Mouse (Mus musculus) lung, embryonic 14.5 days (tissue): Measurements from ENCODE around the gene Mindy4. TPM values are rescaled to one million over a fixed set of nuclear protein-coding genes. Genes with fewer than 3 reads are reported as not detected.

ENCODE experiments used
- ATAC-seq: fragments of 200-750 bp; cut with Nextera tagmentation; 2 replicates; pipeline ENCODE4 v1.8.0; 2017; ENCODE audit warnings: mild to moderate bottlenecking, moderate TSS enrichment, moderate library complexity; ENCODE audit not compliant: insufficient read depth
- DNase-seq: peaks from one replicate; pipeline ENCODE4 v3.0.0-alpha.2; 2015
- H3K27ac ChIP-seq: fragments of 300-500 bp; sonication (generic); 2 replicates; pipeline ENCODE4 v1.5.1; 2014; ENCODE audit warnings: low read depth, mild to moderate bottlenecking, moderate library complexity
- H3K27me3 ChIP-seq: fragments of 300-500 bp; sonication (generic); 2 replicates; pipeline ENCODE4 v1.6.1; 2014; ENCODE audit warnings: low read length, control low read depth; ENCODE audit not compliant: insufficient read depth
- H3K36me3 ChIP-seq: fragments of 300-500 bp; sonication (generic); 2 replicates; pipeline ENCODE4 v1.6.1; 2014; ENCODE audit warnings: control low read depth; ENCODE audit not compliant: insufficient read depth
- H3K4me1 ChIP-seq: fragments of 300-500 bp; sonication (generic); 2 replicates; pipeline ENCODE4 v1.6.1; 2014; ENCODE audit warnings: antibody characterized with exemption, control low read depth; ENCODE audit not compliant: insufficient read depth
- H3K4me2 ChIP-seq: fragments of 300-500 bp; sonication (generic); 2 replicates; pipeline ENCODE4 v1.6.1; 2014; ENCODE audit warnings: mild to moderate bottlenecking
- H3K4me3 ChIP-seq: fragments of 300-500 bp; sonication (generic); 2 replicates; pipeline ENCODE4 v1.5.1; 2014; ENCODE audit warnings: low read depth, low read length
- H3K9ac ChIP-seq: fragments of 300-500 bp; sonication (generic); 2 replicates; pipeline ENCODE4 v1.6.1; 2014
- H3K9me3 ChIP-seq: fragments of 300-500 bp; sonication (generic); 2 replicates; pipeline ENCODE4 v1.6.1; 2016; ENCODE audit warnings: low read depth, low read length, control low read depth
- CTCF ChIP-seq: IDR thresholded peaks from 2 replicates; pipeline ENCODE4 v1.5.1; 2016; ENCODE audit warnings: antibody characterized with exemption, low read depth
- WGBS: fragments of 180-500 bp; shearing (Covaris S2); extraction: QIAGEN DNeasy Blood & Tissue Kit; methylation state at CpG from one replicate; pipeline ENCODE4 v1.1.7; 2014; 5-methylcytosine and 5-hydroxymethylcytosine counted together
- polyA plus RNA-seq: library from polyadenylated mRNA; unstranded; fragments of >200 nt; fragmentation: Nextera tagmentation; extraction: Ambion mirVana; gene quantifications from 2 replicates; pipeline ENCODE4 v1.2.1, GENCODE M21; 2014

The Mindy4 gene
- polyA plus RNA-seq, 1 experiment from 2014 or later, result 18.8 TPM

DNA sequence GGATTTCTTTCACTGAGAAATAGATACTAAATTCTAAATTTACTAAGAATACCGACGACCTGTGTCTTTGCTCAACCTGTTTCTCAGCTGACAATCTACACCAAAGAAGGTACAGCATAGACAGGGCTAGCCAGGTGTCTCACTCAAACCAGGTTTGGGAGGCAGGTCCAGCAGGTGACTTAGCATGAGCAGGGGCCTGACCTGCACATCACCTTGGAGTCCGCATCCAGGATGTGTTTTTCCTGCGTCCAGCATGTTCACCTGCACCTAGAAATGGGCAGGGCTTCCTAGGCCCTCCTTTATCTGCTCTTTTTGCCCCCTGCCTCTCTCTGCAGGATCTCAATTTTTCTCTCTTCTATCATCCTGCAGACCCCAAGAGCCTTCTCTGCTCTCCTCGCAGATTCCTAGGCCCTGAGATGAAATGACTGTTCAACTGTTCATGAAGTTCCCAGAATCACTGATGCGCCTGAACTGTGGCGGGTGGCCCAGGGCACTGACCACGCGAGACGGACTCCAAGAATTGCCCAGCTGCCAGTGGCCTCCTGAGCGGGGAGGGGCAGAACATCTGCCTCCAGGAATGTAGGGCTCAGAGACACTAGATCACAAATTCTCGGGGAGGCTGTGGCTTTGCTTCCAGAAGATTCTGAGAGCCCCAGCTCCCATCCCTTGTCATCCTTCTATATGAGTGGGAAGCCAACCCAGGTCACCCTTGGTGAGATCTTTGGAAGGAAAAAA is 150.7 kb downstream of the Mindy4 start:
- H3K4me1 ChIP-seq, result peaks cover 22% of the 10 kb centered on the region; the same call in 1 of the 2 replicates
- no peak overlapping the region for H3K4me2 ChIP-seq
- ATAC-seq, result no peak
- H3K27me3 ChIP-seq, result no peaks in the 10 kb centered on the region
- no peaks in the 10 kb centered on the region for H3K9me3 ChIP-seq
- no peak overlapping the region for H3K27ac ChIP-seq
- TF ChIP-seq CTCF, result no peak
- no peaks in the 10 kb centered on the region for H3K36me3 ChIP-seq
- H3K4me3 ChIP-seq, result no peak overlapping the region
- 82% methylated on average over 12 of the region's 12 CpGs for WGBS
- no peak overlapping the region for H3K9ac ChIP-seq
- DNase-seq, result no peak

DNA sequence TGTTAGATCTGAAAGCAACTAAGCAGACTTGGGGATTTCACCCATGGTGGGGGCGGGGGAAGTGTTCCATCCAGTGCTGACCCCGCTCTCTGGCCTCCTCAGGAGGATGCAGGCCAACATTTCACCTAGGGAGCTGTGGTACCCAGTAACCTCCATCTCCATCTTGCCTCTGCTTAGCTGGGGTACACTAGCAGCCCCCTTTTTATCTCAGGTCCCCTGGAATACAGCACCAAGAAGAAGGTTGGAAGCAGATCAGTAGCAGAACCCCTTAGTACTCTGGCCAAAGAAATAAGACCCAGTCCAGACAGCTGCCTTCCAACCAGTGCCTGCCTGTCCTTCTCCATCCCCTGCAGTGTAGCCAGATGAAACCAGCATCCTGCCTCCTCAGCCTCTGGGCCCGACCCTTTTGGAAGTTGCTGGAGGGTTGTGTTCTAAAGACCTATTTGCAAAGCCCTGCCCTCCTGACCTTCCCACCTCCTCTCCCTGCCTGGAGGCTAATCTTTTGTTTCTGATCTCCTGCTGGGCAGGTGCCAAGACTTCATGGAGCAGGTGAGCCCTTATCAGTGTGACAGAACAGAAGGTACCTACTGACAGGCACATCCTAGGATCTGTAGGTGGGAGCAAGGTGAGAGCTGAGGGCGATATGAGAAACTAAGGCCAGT is 151.4 kb downstream of the Mindy4 start:
- Histone ChIP-seq H3K9me3 (no peaks in the 10 kb centered on the region), H3K4me3 (no peak overlapping the region), H3K27ac (no peak overlapping the region), H3K36me3 (no peaks in the 10 kb centered on the region), H3K27me3 (no peaks in the 10 kb centered on the region), H3K4me2 (no peak overlapping the region), H3K4me1 (peaks cover 22% of the 10 kb centered on the region; the same call in 1 of the 2 replicates), H3K9ac (no peak overlapping the region)
- DNase-seq (no peak), ATAC-seq (no peak)
- TF ChIP-seq CTCF, result no peak
- 71% methylated on average over 4 of the region's 4 CpGs for whole genome bisulfite sequencing

DNA sequence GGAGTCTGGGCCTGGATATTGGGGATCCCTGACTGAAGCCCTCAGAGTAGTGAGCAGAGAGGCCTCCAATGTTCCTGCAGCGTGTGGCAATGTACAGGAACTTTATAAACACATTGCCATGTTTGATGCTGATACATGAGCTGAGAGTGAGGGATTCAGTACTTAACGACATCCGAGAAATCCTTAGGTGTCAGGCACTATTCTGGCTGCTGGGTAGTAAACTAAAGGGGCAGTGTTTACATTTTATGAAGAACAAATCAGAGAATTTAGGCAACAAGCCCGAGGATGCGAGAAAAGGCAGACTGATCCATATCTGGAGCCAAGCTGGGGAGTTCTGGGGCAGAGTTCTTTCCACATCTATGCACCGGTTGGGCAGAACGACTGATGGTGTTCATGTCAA is 152.4 kb downstream of the Mindy4 start:
- ATAC-seq (peak; percentile 56; the same call in 1 of the 2 replicates), DNase-seq (peak; percentile 77)
- no peaks in the 10 kb centered on the region for H3K9me3 ChIP-seq
- no peak overlapping the region for H3K4me2 ChIP-seq
- no peaks in the 10 kb centered on the region for H3K27me3 ChIP-seq
- no peak overlapping the region for H3K9ac ChIP-seq
- no peak overlapping the region for H3K27ac ChIP-seq
- peaks cover 22% of the 10 kb centered on the region; the same call in 1 of the 2 replicates for H3K4me1 ChIP-seq
- no peak for TF ChIP-seq CTCF
- whole genome bisulfite sequencing, result 29% methylated on average over 7 of the region's 7 CpGs
- H3K36me3 ChIP-seq, result no peaks in the 10 kb centered on the region
- H3K4me3 ChIP-seq, result no peak overlapping the region

DNA sequence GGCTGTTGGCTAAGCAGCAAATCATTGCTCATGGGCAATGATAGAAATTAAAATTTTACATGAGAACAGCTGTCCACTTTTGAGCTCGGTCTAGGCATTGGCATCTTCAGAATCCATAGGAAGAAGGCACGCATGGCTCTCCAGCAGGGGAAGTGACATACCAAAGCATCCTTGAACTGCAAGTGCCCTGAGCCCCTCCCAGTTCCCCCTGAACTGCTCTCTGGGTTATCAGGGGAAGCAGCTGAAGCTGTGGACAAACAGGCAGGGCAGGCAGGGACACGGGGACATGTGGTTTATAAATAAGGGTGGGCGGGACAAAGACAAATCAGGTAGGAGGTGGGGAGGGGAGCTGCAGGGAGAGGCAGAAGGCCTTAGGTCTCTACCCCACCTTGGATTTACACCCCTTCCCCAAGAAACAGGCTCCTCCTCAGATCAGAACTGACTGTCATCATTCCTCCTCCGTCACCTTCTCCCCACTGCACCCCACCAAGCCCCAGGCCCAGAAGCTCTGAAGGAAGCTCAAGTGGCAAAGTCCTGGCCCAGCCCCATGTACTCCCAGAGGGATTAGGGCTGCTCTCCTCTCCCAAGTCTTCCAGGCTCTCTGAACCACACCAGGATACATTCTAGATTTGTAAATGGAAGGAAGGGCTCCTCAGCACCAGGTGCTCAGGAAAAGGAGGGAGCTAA is 153.0 kb downstream of the Mindy4 start:
- H3K4me2 ChIP-seq, result no peak overlapping the region
- no peaks in the 10 kb centered on the region for H3K9me3 ChIP-seq
- 6% methylated on average over 5 of the region's 5 CpGs for WGBS
- no peaks in the 10 kb centered on the region for H3K27me3 ChIP-seq
- no peak for TF ChIP-seq CTCF
- H3K4me1 ChIP-seq, result peaks cover 22% of the 10 kb centered on the region; the same call in 1 of the 2 replicates
- ATAC-seq, result peak; percentile 18; the same call in 1 of the 2 replicates
- H3K4me3 ChIP-seq, result no peak overlapping the region
- H3K27ac ChIP-seq, result peak overlapping the region; percentile 9; the same call in 1 of the 2 replicates
- no peak overlapping the region for H3K9ac ChIP-seq
- DNase-seq, result peak; percentile 53
- no peaks in the 10 kb centered on the region for H3K36me3 ChIP-seq

DNA sequence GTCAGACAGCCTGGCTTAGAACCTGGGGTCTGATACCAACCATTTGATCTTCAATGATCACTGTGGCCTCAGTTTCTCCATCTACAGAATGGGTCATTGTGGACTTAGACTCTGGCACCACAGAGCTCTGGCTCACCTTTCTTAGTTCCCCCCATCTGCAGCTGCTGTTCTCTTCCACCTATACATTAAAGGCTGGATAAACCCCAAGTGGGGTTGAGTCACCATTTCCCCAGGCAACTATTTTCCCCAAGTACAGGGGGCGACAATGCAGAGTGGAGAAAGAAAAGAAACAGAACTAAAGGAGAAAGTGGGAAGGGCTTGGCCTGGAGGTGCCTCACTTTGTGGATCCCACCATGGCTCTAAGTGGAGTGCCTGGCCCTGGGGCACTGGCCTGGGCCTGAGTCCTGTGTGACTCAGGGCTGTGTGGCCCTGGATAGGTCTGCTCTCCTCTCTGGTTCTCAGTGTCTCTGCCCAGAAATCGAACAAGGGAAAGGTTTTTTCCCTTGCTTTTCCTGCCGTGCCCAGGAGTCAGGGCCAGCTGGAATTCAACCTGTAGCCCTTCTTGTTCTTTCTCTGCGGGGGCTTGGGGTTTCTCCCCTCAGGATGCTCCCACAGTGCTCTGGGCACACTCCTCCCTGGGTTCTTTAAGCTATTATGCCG is 153.9 kb downstream of the Mindy4 start:
- no peak for TF ChIP-seq CTCF
- no peak overlapping the region for H3K4me3 ChIP-seq
- DNase-seq, result no peak
- H3K36me3 ChIP-seq, result no peaks in the 10 kb centered on the region
- no peak overlapping the region for H3K27ac ChIP-seq
- H3K9ac ChIP-seq, result peak overlapping the region; percentile 1; the same call in 1 of the 2 replicates
- no peaks in the 10 kb centered on the region for H3K27me3 ChIP-seq
- no peaks in the 10 kb centered on the region for H3K9me3 ChIP-seq
- peaks cover 22% of the 10 kb centered on the region; the same call in 1 of the 2 replicates for H3K4me1 ChIP-seq
- no peak for ATAC-seq
- 60% methylated on average over 5 of the region's 5 CpGs for WGBS
- H3K4me2 ChIP-seq, result no peak overlapping the region

DNA sequence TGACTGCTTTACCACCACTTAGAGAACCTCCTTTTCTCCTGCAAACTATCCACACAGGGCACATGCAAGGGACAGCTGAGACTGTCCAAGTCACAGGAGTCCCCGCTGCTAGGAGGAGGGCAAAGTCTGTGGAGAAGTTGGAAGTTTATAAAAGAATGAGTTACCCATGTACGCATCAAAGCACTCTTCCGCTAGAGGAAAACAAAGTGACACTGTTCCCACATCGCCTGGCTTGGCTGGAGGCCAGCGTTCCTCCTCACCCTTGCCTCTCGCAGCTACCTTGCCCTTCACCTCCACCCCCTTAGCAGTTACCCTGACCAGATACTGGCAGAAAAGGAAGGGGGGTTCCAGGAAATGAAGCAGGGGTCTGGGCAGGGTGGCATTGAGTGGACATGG is 154.5 kb downstream of the Mindy4 start:
- Histone ChIP-seq H3K4me1 (peaks cover 22% of the 10 kb centered on the region; the same call in 1 of the 2 replicates), H3K27ac (no peak overlapping the region), H3K9me3 (no peaks in the 10 kb centered on the region), H3K4me3 (no peak overlapping the region), H3K4me2 (no peak overlapping the region), H3K36me3 (no peaks in the 10 kb centered on the region), H3K27me3 (no peaks in the 10 kb centered on the region), H3K9ac (peak overlapping the region; percentile 1; the same call in 1 of the 2 replicates)
- peak; percentile 18; the same call in 1 of the 2 replicates for ATAC-seq
- no peak for TF ChIP-seq CTCF
- DNase-seq, result peak; percentile 59
- WGBS, result 39% methylated on average over 6 of the region's 6 CpGs
